Mouse (Mus musculus) neural tube, embryonic 13.5 days (tissue): ENCODE measurements around the gene Npb. TPM values are rescaled to one million over a fixed set of nuclear protein-coding genes. Genes with fewer than 3 reads are reported as not detected.

Experiments
- ATAC-seq: fragments of 200-750 bp; cut with Nextera tagmentation; 2 replicates; pipeline ENCODE4 v1.8.0; 2017; ENCODE audit warnings: low read depth, mild to moderate bottlenecking, moderate TSS enrichment, moderate library complexity
- H3K27ac ChIP-seq: fragments of 300-500 bp; sonication (generic); replicated peaks from 2 replicates; pipeline ENCODE4 v1.5.1; 2015; ENCODE audit warnings: moderate library complexity, mild to moderate bottlenecking, inconsistent platforms
- H3K27me3 ChIP-seq: fragments of 300-500 bp; sonication (generic); 2 replicates; pipeline ENCODE4 v1.6.1; 2015; ENCODE audit warnings: mild to moderate bottlenecking, inconsistent platforms
- H3K36me3 ChIP-seq: fragments of 300-500 bp; sonication (generic); 2 replicates; pipeline ENCODE4 v1.6.1; 2015; ENCODE audit warnings: mild to moderate bottlenecking, inconsistent platforms
- H3K4me1 ChIP-seq: fragments of 300-500 bp; sonication (generic); replicated peaks from 2 replicates; pipeline ENCODE4 v1.6.1; 2015; ENCODE audit warnings: inconsistent platforms
- H3K4me2 ChIP-seq: fragments of 300-500 bp; sonication (generic); 2 replicates; pipeline ENCODE4 v1.6.1; 2015; ENCODE audit warnings: inconsistent platforms, mild to moderate bottlenecking, moderate library complexity
- H3K4me3 ChIP-seq: fragments of 300-500 bp; sonication (generic); 2 replicates; pipeline ENCODE4 v1.5.1; 2015; ENCODE audit warnings: mild to moderate bottlenecking, inconsistent platforms
- H3K9ac ChIP-seq: fragments of 300-500 bp; sonication (generic); 2 replicates; pipeline ENCODE4 v1.6.1; 2015; ENCODE audit warnings: moderate library complexity, mild to moderate bottlenecking, inconsistent platforms
- H3K9me3 ChIP-seq: fragments of 300-500 bp; sonication (generic); 2 replicates; pipeline ENCODE4 v1.6.1; 2016; ENCODE audit warnings: inconsistent platforms
- WGBS: fragments of 180-500 bp; shearing (Covaris S2); methylation state at CpG from one replicate; pipeline ENCODE4 v1.1.7; 2015; 5-methylcytosine and 5-hydroxymethylcytosine counted together
- polyA plus RNA-seq: library from polyadenylated mRNA; unstranded; fragments of >200 nt; fragmentation: Nextera tagmentation; extraction: Ambion mirVana; gene quantifications from 2 replicates; pipeline ENCODE4 v1.2.1, GENCODE M21; 2015

Gene Npb
- polyA plus RNA-seq, 1 experiment from 2014 or later: 0.81 TPM

DNA sequence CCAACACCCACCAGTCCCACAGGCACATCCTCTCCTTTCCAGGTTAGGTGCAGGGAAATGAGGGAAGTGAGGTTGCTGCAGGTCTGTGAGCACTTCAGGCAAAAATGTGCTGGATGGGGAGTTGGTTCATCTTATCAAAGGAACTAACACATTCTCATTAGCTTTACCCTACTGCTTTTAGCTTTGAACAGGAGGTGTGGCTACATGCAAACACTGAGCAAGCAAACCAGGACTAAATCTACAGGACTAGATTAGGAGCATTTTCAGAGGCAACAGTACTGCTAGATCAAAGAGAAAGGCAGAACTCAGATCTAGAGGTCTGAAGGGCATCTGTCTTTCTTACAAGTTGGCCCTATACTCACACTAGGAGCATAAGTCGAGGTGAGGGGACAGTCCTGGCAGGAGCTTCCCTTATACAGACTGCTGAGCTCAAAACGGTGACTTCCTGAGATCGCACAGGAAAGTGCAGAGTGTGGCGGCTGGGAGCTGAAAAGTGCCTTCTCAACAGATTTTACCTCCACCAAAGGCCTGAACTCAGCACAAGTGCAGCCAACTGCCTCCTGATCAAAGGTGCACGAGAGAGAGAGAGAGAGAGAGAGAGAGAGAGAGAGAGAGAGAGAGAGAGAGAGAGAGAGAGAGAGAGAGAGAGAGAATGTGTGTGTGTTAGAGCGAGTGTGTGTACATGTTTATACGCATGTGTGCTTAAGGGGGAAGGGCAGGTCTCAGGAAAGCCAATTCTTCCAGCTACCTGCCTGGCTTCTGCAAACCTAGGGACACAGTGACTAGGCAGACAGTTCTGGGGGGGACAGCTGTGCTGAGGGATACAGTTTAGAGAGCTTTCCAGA, 22.8 kb downstream of the Npb start:
- peak overlapping the region; percentile 95 for H3K4me2 ChIP-seq
- 65% methylated on average over 7 of the region's 7 CpGs for WGBS
- H3K36me3 ChIP-seq: peaks cover 28% of the 10 kb centered on the region
- peak overlapping the region; percentile 47; the same call in 1 of the 2 replicates for H3K27ac ChIP-seq
- no peaks in the 10 kb centered on the region for H3K9me3 ChIP-seq
- peak overlapping the region; percentile 92 for H3K4me3 ChIP-seq
- no peak for ATAC-seq
- H3K9ac ChIP-seq: peak overlapping the region; percentile 96
- peaks cover 35% of the 10 kb centered on the region for H3K4me1 ChIP-seq
- no peaks in the 10 kb centered on the region for H3K27me3 ChIP-seq

DNA sequence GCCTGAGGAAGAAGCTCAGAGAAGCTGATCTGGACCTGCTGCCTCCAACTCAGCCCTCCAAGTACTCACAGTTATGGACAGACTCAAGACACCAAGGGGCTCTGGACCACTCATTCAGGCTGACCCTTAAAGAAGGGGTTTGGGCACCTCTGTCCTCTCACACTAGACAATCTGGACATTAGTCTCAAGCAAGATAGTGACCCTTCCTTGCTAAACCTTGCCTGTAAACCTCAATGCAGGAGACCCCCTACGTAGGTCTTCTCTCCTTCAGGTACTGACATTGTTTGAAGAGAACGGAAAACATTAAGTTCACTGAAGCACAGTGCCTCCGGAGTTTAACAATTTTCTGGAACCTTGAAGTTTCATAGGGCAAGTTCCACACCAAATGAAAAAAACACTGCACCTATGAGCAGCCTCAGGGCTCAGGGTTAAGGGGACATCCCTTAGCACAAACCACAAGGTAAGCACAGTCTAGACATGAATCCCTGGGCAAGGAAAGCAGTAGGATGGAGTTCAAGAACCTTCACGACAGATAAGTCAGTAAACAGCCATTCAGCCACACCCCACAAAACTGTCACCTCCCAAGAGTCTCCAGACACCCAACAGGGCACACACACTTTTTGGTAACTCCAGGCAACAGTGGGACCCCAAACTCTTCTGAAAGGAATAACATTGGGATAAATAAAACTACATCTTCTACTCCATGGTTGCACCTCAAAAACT, 23.6 kb downstream of the Npb start:
- H3K27me3 ChIP-seq: no peaks in the 10 kb centered on the region
- peaks cover 35% of the 10 kb centered on the region for H3K4me1 ChIP-seq
- H3K9me3 ChIP-seq: no peaks in the 10 kb centered on the region
- 66% methylated on average over 4 of the region's 4 CpGs for WGBS
- peaks cover 24% of the 10 kb centered on the region for H3K36me3 ChIP-seq
- H3K4me2 ChIP-seq: peak overlapping the region; percentile 95
- peak overlapping the region; percentile 92 for H3K4me3 ChIP-seq
- peak overlapping the region; percentile 88 for H3K27ac ChIP-seq
- no peak for ATAC-seq
- H3K9ac ChIP-seq: peak overlapping the region; percentile 96

GRCm38 (mm10) chr11:120632559-120633519, 24.6 kb downstream of the Npb start:
- Histone ChIP-seq H3K27ac (peak overlapping the region; percentile 88), H3K9ac (peak overlapping the region; percentile 96), H3K4me2 (peak overlapping the region; percentile 95), H3K36me3 (peaks cover 15% of the 10 kb centered on the region), H3K4me3 (peak overlapping the region; percentile 92), H3K4me1 (peaks cover 35% of the 10 kb centered on the region), H3K27me3 (no peaks in the 10 kb centered on the region), H3K9me3 (no peaks in the 10 kb centered on the region)
- ATAC-seq: peak; percentile 85
- 1% methylated on average over 89 of the region's 116 CpGs for WGBS

DNA sequence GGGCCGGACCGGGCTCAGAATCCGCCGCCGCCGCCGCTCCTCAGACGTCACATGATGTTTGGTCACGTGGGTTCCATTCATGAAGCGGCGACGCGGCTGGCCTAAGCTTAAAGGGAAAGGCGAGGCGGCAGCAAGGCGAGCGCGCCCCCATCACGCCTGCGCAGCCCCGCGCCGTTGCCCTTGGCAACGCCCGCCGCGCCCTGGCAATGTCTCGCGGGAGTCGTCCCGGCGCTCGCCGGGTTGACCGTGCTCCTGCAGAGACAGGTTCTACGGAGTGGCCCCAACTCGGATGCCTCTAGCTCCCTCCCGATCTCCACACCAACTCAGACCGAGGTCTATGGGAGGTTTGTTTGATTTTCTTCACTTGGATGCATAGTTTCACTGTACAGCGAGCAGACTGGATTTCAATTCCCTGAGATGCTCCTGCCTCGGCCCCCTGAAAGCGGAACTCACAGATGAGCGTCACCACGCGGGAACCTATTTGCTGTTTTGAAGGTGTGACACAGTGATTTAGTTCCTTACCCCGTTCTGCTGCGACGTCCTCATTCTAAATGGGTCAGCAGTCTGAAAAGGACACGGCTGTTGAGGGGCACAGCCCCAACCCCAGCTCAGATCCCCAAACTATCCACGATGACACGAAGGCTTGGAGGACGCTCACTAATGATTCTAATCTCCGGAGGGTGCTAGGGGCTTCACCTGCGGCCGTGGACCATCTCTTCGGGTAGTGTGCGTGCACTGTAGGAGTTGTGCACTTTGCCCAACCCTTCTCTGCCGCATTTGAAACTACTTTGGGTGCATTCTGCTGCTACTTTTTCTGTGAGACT, 25.5 kb downstream of the Npb start, which contains the start of gene Mafg:
Gene Mafg (minus strand): TSS at position 81 of the 824 bp plus-strand sequence.
- H3K9ac ChIP-seq: peak within 1 kb of the TSS; percentile 96
- H3K9me3 ChIP-seq: no peaks in the 10 kb centered on the region
- H3K4me3 ChIP-seq: peak within 1 kb of the TSS; percentile 92
- peak; percentile 90 for ATAC-seq
- 10% methylated on average over 58 of the region's 58 CpGs for WGBS
- H3K36me3 ChIP-seq: peaks cover 9% of the 10 kb centered on the region
- H3K27me3 ChIP-seq: no peaks in the 10 kb centered on the region
- peak within 1 kb of the TSS; percentile 95 for H3K4me2 ChIP-seq
- peak within 1 kb of the TSS; percentile 88 for H3K27ac ChIP-seq
- H3K4me1 ChIP-seq: peaks cover 35% of the 10 kb centered on the region

- H3K4me3 ChIP-seq: no peak overlapping the region
- no peak overlapping the region for H3K4me2 ChIP-seq
- peaks cover 29% of the 10 kb centered on the region for H3K4me1 ChIP-seq
- no peak for ATAC-seq
- WGBS: 83% methylated on average over 5 of the region's 5 CpGs
- H3K27me3 ChIP-seq: no peaks in the 10 kb centered on the region
- no peak overlapping the region for H3K27ac ChIP-seq
- H3K9ac ChIP-seq: no peak overlapping the region
- H3K9me3 ChIP-seq: no peaks in the 10 kb centered on the region
- H3K36me3 ChIP-seq: no peaks in the 10 kb centered on the region
These were observed 26.5 kb downstream of the Npb start for GRCm38 (mm10) chr11:120634810-120635209.

GRCm38 (mm10) chr11:120641255-120641654, 33.0 kb downstream of the Npb start:
- 64% methylated on average over 9 of the region's 9 CpGs for WGBS

GRCm38 (mm10) chr11:120641869-120642268, 33.6 kb downstream of the Npb start:
- H3K36me3 ChIP-seq: no peaks in the 10 kb centered on the region
- H3K9me3 ChIP-seq: no peaks in the 10 kb centered on the region
- 77% methylated on average over 8 of the region's 8 CpGs for WGBS
- peak overlapping the region; percentile 82; the same call in 1 of the 2 replicates for H3K4me2 ChIP-seq
- ATAC-seq: no peak
- peaks cover 17% of the 10 kb centered on the region for H3K4me1 ChIP-seq
- H3K9ac ChIP-seq: peak overlapping the region; percentile 78; the same call in 1 of the 2 replicates
- H3K27me3 ChIP-seq: 0 out of 2 replicates have a peak, but pooled peaks cover 4% of the 10 kb centered on the region
- no peak overlapping the region for H3K27ac ChIP-seq
- H3K4me3 ChIP-seq: no peak overlapping the region

More at GRCm38 (mm10) chr11:120641255-120641654, 33.0 kb downstream of the Npb start:
- Histone ChIP-seq H3K9ac (peak overlapping the region; percentile 34), H3K9me3 (no peaks in the 10 kb centered on the region), H3K4me3 (no peak overlapping the region), H3K4me2 (no peak overlapping the region), H3K27ac (no peak overlapping the region), H3K27me3 (0 out of 2 replicates have a peak, but pooled peaks cover 4% of the 10 kb centered on the region), H3K4me1 (peaks cover 17% of the 10 kb centered on the region), H3K36me3 (no peaks in the 10 kb centered on the region)
- ATAC-seq: no peak

DNA sequence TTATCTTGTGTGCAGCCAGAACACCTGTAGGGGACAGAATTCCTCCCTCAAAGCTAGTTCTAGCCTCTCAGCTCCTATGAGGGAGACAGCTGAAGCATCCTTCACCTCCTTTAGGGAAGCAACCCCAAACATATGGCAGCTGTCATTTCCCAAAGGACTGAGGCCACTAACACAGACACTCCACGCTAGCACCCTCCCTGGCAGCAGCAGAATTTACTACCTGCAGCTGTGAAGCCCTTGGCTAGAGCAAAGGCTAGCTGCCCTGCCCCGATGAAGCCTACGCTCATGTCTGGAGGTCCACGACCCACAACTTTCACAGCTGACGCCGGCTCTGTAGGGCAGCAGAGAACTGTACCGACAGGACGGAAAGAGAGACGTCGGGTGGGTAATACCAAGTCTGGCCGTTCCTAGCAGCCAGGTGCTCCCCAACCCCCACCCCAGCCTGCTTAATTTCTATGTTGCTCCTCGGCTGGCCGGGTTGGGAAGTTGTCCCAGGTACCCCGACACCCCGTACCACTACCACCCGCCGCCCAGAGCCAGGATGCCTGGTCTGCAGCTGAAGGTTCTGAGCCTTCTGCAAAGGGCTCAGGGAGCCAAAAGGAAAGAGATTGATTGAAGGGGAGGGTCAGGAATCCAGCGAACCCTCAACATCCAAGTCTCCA, 34.8 kb downstream of the Npb start:
- peak; percentile 64 for ATAC-seq
- Histone ChIP-seq H3K4me2 (peak overlapping the region; percentile 82), H3K4me1 (peaks cover 24% of the 10 kb centered on the region), H3K9me3 (no peaks in the 10 kb centered on the region), H3K27me3 (0 out of 2 replicates have a peak, but pooled peaks cover 4% of the 10 kb centered on the region), H3K36me3 (no peaks in the 10 kb centered on the region), H3K27ac (peak overlapping the region; percentile 34; the same call in 1 of the 2 replicates), H3K9ac (peak overlapping the region; percentile 78), H3K4me3 (peak overlapping the region; percentile 49)
- WGBS: under 1% methylated on average over 18 of the region's 18 CpGs

DNA sequence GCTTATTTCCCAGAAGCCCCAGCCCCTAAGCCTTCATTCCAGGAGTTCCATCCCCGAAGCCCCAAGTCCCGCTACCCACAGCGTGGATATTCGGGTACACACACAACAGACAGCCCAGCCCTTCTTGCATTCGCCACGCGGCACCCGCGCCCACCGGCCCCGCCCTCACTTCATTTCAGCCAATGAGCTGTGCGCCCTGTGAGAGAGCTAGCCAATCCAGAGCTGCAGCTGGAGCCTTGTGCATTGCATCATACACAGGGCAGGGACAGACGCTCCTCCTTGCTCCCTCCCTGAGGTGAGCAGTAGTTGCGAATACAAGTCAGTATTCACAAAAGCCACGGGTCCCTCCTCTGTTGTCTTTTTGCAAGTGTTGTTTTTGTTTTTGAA, 35.3 kb downstream of the Npb start, which contains the start of gene Pycr1:
Gene Pycr1 (minus strand): TSS at position 169 of the 387 bp plus-strand sequence.
- H3K27ac ChIP-seq: peak within 1 kb of the TSS; percentile 34; the same call in 1 of the 2 replicates
- no peaks in the 10 kb centered on the region for H3K9me3 ChIP-seq
- no peaks in the 10 kb centered on the region for H3K36me3 ChIP-seq
- peak within 1 kb of the TSS; percentile 82 for H3K4me2 ChIP-seq
- peak within 1 kb of the TSS; percentile 49 for H3K4me3 ChIP-seq
- peak; percentile 99 for ATAC-seq
- 0% methylated on average over 15 of the region's 15 CpGs for WGBS
- H3K27me3 ChIP-seq: 0 out of 2 replicates have a peak, but pooled peaks cover 4% of the 10 kb centered on the region
- peak within 1 kb of the TSS; percentile 78 for H3K9ac ChIP-seq
- H3K4me1 ChIP-seq: peaks cover 27% of the 10 kb centered on the region
